Mouse (Mus musculus): ENCODE data around the gene Masp2.

Gene Masp2

GRCm38 (mm10) chr4:148602357-148603120 is at the start of gene Masp2:
TSS of gene Masp2 (plus strand) at chr4:148602554.
- no peak for DNase-seq (ENCODE audit: low spot score in 2 of 2)

- no peak for DNase-seq (ENCODE audit: low spot score in 2 of 2)
Observed at GRCm38 (mm10) chr4:148557766-148558165, 44.6 kb upstream of the Masp2 start.

- DNase-seq (ENCODE audit: low spot score in 2 of 2): peak; percentile 66 to 78
Observed at GRCm38 (mm10) chr4:148558297-148559000, 43.9 kb upstream of the Masp2 start, which contains the start of gene Exosc10. TSS of gene Exosc10 (plus strand) at chr4:148558429.

- DNase-seq (ENCODE audit: low spot score in 2 of 2): no peak
Observed at GRCm38 (mm10) chr4:148562676-148563075, 39.7 kb upstream of the Masp2 start.

- no peak for DNase-seq (ENCODE audit: low spot score in 2 of 2)
Observed at GRCm38 (mm10) chr4:148563595-148563994, 38.8 kb upstream of the Masp2 start.

- DNase-seq (ENCODE audit: low spot score in 2 of 2): no peak
Observed at GRCm38 (mm10) chr4:148570138-148570537, 32.2 kb upstream of the Masp2 start.

- DNase-seq (ENCODE audit: low spot score in 2 of 2): no peak
Observed at GRCm38 (mm10) chr4:148570693-148571295, 31.6 kb upstream of the Masp2 start.

- no peak for DNase-seq (ENCODE audit: low spot score in 2 of 2)
Observed at GRCm38 (mm10) chr4:148573222-148573621, 29.1 kb upstream of the Masp2 start.

GRCm38 (mm10) chr4:148580765-148581164 is 21.6 kb upstream of the Masp2 start:
- no peak for DNase-seq (ENCODE audit: low spot score in 2 of 2)

- DNase-seq (ENCODE audit: low spot score in 2 of 2): no peak
Observed at GRCm38 (mm10) chr4:148581422-148581821, 20.9 kb upstream of the Masp2 start.

- DNase-seq (ENCODE audit: low spot score in 2 of 2): no peak
Observed at GRCm38 (mm10) chr4:148583257-148583656, 19.1 kb upstream of the Masp2 start.

- no peak for DNase-seq (ENCODE audit: low spot score in 2 of 2)
Observed at GRCm38 (mm10) chr4:148586648-148587047, 15.7 kb upstream of the Masp2 start.

- DNase-seq (ENCODE audit: low spot score in 2 of 2): no peak
Observed at GRCm38 (mm10) chr4:148588793-148589192, 13.6 kb upstream of the Masp2 start.

- DNase-seq (ENCODE audit: low spot score in 2 of 2): no peak
Observed at GRCm38 (mm10) chr4:148589565-148589964, 12.8 kb upstream of the Masp2 start.

GRCm38 (mm10) chr4:148590421-148591170 is 11.8 kb upstream of the Masp2 start:
- no peak for DNase-seq (ENCODE audit: low spot score in 2 of 2)

- peak; percentile 96 to 97 for DNase-seq (ENCODE audit: low spot score in 2 of 2)
Observed at GRCm38 (mm10) chr4:148591171-148591630, 11.2 kb upstream of the Masp2 start, which contains the start of gene Srm. TSS of gene Srm (plus strand) at chr4:148591503.

- peak in 1 of 2 experiments; percentile 37 for DNase-seq (ENCODE audit: low spot score in 2 of 2)
Observed at GRCm38 (mm10) chr4:148591637-148592380, 10.5 kb upstream of the Masp2 start.

GRCm38 (mm10) chr4:148593996-148594395 is 8.4 kb upstream of the Masp2 start:
- no peak for DNase-seq (ENCODE audit: low spot score in 2 of 2)

GRCm38 (mm10) chr4:148595916-148596315 is 6.4 kb upstream of the Masp2 start:
- DNase-seq (ENCODE audit: low spot score in 2 of 2): no peak

GRCm38 (mm10) chr4:148596731-148597130 is 5.6 kb upstream of the Masp2 start:
- DNase-seq (ENCODE audit: low spot score in 2 of 2): no peak

- no peak for DNase-seq (ENCODE audit: low spot score in 2 of 2)
Observed at GRCm38 (mm10) chr4:148598826-148599225, 3.5 kb upstream of the Masp2 start.
